Mouse (Mus musculus): Measurements from ENCODE around the gene Erich3. TPM values are rescaled to one million over a fixed set of nuclear protein-coding genes. Genes with fewer than 3 reads are reported as not detected.

Gene Erich3
- total and polyA plus RNA-seq, 2 experiments from 2014 or later = 0.08 TPM; not detected in 1

DNA sequence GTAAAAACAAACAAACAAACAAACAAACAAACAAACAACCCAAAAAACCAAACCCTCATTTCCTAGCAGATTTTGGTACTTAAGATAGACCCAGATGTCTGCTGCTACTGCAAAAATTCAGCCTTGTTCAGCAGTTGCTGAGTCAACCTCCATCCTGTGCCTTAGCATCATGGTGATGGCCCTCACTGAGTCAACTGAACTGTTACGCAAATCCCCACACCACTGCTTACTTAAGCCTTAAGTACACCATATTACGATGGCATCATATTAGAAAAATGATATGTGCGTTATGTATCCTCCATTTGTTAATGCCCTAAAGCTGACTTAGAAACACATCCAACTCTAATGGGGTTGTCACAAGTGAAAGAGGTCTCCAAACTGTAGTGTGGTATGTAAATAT is 91.6 kb downstream of the Erich3 start:
- Histone ChIP-seq H3K4me3 (ENCODE audit: low read depth, low read length) (no peak overlapping the region), H3K9me3 (replicated peaks; ENCODE audit: control insufficient read depth, low read length) (no peaks in the 10 kb centered on the region), H3K4me1 (ENCODE audit: control insufficient read depth, insufficient read depth) (no peaks in the 10 kb centered on the region), H3K27me3 (ENCODE audit: control insufficient read depth, insufficient read depth, low read length) (no peaks in the 10 kb centered on the region), H3K27ac (ENCODE audit: low read depth) (no peak overlapping the region), H3K4me2 (ENCODE audit: low read depth, low read length) (no peak overlapping the region), H3K36me3 (replicated peaks; ENCODE audit: control insufficient read depth, insufficient read depth, low read length) (no peaks in the 10 kb centered on the region), H3K9ac (replicated peaks; ENCODE audit: low read depth, low read length) (no peak overlapping the region)
- WGBS = 90% methylated on average over 3 of the region's 3 CpGs
- DNase-seq (ENCODE audit: low spot score) (no peak), ATAC-seq (ENCODE audit: insufficient read depth, low read depth) (no peak)
- TF ChIP-seq EP300 (IDR thresholded peaks at IDR 0.05; ENCODE audit: low read depth) (no peak), CTCF (IDR thresholded peaks at IDR 0.05; ENCODE audit: low read depth) (no peak)

DNA sequence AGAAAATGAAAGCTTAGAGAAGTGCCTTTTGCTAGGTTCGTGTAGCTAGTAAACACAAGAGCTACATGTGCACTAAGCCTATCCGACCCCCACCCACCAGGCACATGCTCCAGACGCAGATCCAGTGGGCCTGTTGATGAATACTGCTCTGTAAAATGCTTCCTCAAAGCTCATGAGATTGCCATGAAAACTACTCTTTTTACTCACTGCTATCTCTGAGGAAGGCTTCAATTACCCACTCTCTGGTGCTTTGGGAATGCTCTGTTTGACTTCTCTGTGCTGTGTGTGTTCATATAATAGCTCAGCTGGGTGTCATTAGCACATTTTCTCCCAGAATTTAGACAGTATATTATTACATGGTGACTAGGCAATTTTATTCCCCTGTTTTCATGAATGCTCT is 94.4 kb downstream of the Erich3 start:
- H3K27me3 ChIP-seq (ENCODE audit: control insufficient read depth, insufficient read depth, low read length) = no peaks in the 10 kb centered on the region
- 83% methylated on average over 3 of the region's 3 CpGs for WGBS
- no peak overlapping the region for H3K27ac ChIP-seq (ENCODE audit: low read depth)
- ATAC-seq (ENCODE audit: insufficient read depth, low read depth) (no peak), DNase-seq (ENCODE audit: low spot score) (no peak)
- H3K9ac ChIP-seq (replicated peaks; ENCODE audit: low read depth, low read length) = no peak overlapping the region
- no peaks in the 10 kb centered on the region for H3K9me3 ChIP-seq (replicated peaks; ENCODE audit: control insufficient read depth, low read length)
- TF ChIP-seq EP300 (IDR thresholded peaks at IDR 0.05; ENCODE audit: low read depth) = no peak
- H3K4me2 ChIP-seq (ENCODE audit: low read depth, low read length) = no peak overlapping the region
- H3K4me1 ChIP-seq (ENCODE audit: control insufficient read depth, insufficient read depth) = no peaks in the 10 kb centered on the region
- no peaks in the 10 kb centered on the region for H3K36me3 ChIP-seq (replicated peaks; ENCODE audit: control insufficient read depth, insufficient read depth, low read length)
- no peak overlapping the region for H3K4me3 ChIP-seq (ENCODE audit: low read depth, low read length)

DNA sequence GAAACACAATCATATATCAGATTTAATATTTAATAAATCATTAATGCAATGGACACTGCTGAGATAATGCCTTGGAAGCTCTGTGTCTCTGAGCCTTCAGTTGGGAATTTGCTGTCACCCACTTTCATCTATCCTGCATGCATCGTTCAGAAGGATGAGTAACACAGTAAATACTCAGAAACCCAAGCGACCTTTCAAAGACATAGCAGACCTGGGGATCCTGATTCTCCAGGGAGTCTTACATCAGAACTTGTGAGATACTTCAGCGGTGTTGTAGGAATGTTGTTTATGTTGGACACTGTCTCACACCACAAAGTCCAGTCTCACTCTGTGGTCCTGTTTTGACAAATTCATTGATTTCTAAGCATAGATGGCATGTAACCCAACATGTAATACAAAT is 97.4 kb downstream of the Erich3 start:
- H3K9me3 ChIP-seq (replicated peaks; ENCODE audit: control insufficient read depth, low read length) = no peaks in the 10 kb centered on the region
- WGBS = 69% methylated on average over 3 of the region's 3 CpGs
- no peaks in the 10 kb centered on the region for H3K27me3 ChIP-seq (ENCODE audit: control insufficient read depth, insufficient read depth, low read length)
- ATAC-seq (ENCODE audit: insufficient read depth, low read depth) (no peak), DNase-seq (ENCODE audit: low spot score) (no peak)
- no peak overlapping the region for H3K4me2 ChIP-seq (ENCODE audit: low read depth, low read length)
- no peak overlapping the region for H3K4me3 ChIP-seq (ENCODE audit: low read depth, low read length)
- no peak for TF ChIP-seq CTCF (IDR thresholded peaks at IDR 0.05; ENCODE audit: low read depth)
- no peak for TF ChIP-seq EP300 (IDR thresholded peaks at IDR 0.05; ENCODE audit: low read depth)
- no peak overlapping the region for H3K27ac ChIP-seq (ENCODE audit: low read depth)
- H3K4me1 ChIP-seq (ENCODE audit: control insufficient read depth, insufficient read depth) = no peaks in the 10 kb centered on the region
- H3K36me3 ChIP-seq (replicated peaks; ENCODE audit: control insufficient read depth, insufficient read depth, low read length) = no peaks in the 10 kb centered on the region
- no peak overlapping the region for H3K9ac ChIP-seq (replicated peaks; ENCODE audit: low read depth, low read length)

DNA sequence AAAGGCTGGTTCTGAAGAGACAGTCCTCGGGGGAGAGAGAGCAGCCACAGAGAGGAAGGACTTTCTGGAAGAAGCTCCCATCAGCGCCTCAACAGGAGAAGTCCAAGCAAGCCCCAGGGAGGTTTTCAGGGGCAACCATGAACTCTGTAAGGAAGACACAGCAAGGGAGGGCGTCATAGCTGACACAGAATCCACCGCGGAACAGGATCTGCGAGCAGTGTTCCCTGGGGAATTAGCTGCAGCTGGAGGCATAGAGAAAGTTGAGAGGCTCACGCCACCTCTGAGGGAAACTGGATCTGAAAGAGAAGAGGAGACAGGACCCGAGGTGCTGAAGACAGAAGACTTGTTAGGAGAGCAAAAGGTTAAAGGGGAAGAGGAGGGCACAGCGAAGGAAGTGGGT is 99.7 kb downstream of the Erich3 start:
- 55% methylated on average over 9 of the region's 9 CpGs for WGBS
- Histone ChIP-seq H3K4me2 (ENCODE audit: low read depth, low read length) (no peak overlapping the region), H3K9ac (replicated peaks; ENCODE audit: low read depth, low read length) (no peak overlapping the region), H3K27ac (ENCODE audit: low read depth) (no peak overlapping the region), H3K27me3 (ENCODE audit: control insufficient read depth, insufficient read depth, low read length) (no peaks in the 10 kb centered on the region), H3K36me3 (replicated peaks; ENCODE audit: control insufficient read depth, insufficient read depth, low read length) (no peaks in the 10 kb centered on the region), H3K4me3 (ENCODE audit: low read depth, low read length) (no peak overlapping the region), H3K9me3 (replicated peaks; ENCODE audit: control insufficient read depth, low read length) (no peaks in the 10 kb centered on the region), H3K4me1 (ENCODE audit: control insufficient read depth, insufficient read depth) (no peaks in the 10 kb centered on the region)
- ATAC-seq (ENCODE audit: insufficient read depth, low read depth) = no peak
- no peak for DNase-seq (ENCODE audit: low spot score)
- TF ChIP-seq CTCF (IDR thresholded peaks at IDR 0.05; ENCODE audit: low read depth) = no peak
- no peak for TF ChIP-seq EP300 (IDR thresholded peaks at IDR 0.05; ENCODE audit: low read depth)

DNA sequence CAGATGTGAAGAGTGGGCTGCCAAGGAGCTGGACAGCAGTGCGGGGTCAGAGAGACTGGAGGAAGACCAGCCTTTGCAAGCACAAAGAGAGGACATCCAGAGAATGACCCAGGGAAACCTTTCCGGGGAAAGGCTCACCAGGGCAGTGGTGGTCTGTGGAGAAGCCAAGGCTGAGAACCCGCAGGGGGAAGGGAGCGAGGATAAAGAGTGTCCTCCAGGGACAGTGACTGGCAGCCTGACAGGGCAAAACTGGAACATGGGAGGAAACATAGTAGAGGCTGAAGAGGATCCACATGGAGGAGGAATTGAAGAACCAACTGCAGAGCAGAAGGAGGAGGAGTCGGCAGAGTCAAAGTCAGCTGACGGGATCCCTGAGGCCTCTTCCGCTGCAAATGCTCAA is 100.5 kb downstream of the Erich3 start:
- 75% methylated on average over 7 of the region's 7 CpGs for WGBS
- TF ChIP-seq EP300 (IDR thresholded peaks at IDR 0.05; ENCODE audit: low read depth) (no peak), CTCF (IDR thresholded peaks at IDR 0.05; ENCODE audit: low read depth) (no peak)
- Histone ChIP-seq H3K27ac (ENCODE audit: low read depth) (no peak overlapping the region), H3K9ac (replicated peaks; ENCODE audit: low read depth, low read length) (no peak overlapping the region), H3K4me3 (ENCODE audit: low read depth, low read length) (no peak overlapping the region), H3K4me2 (ENCODE audit: low read depth, low read length) (no peak overlapping the region), H3K9me3 (replicated peaks; ENCODE audit: control insufficient read depth, low read length) (no peaks in the 10 kb centered on the region), H3K4me1 (ENCODE audit: control insufficient read depth, insufficient read depth) (no peaks in the 10 kb centered on the region), H3K36me3 (replicated peaks; ENCODE audit: control insufficient read depth, insufficient read depth, low read length) (no peaks in the 10 kb centered on the region), H3K27me3 (ENCODE audit: control insufficient read depth, insufficient read depth, low read length) (no peaks in the 10 kb centered on the region)
- DNase-seq (ENCODE audit: low spot score) (no peak), ATAC-seq (ENCODE audit: insufficient read depth, low read depth) (no peak)

DNA sequence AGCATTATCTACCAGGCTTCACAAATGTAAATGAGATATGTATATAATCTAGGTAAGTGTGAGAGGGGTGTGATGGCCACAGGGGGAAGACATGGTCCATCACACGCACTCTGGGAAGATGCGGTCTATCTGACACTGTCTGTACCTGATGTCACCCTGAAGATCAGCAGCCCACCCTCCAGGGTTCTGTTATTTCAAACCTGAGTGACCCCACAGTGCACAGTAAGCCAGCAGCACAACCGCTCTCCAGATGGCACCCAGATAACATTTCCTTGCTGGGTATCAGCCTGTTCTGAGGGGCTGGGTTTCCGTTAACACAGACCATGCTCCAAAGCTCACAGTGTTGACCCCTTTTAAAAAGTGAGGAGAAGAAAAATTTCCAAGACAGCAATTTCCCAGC is 102.7 kb downstream of the Erich3 start:
- TF ChIP-seq EP300 (IDR thresholded peaks at IDR 0.05; ENCODE audit: low read depth) (no peak), CTCF (IDR thresholded peaks at IDR 0.05; ENCODE audit: low read depth) (no peak)
- DNase-seq (ENCODE audit: low spot score) (no peak), ATAC-seq (ENCODE audit: insufficient read depth, low read depth) (no peak)
- Histone ChIP-seq H3K27ac (ENCODE audit: low read depth) (no peak overlapping the region), H3K4me2 (ENCODE audit: low read depth, low read length) (no peak overlapping the region), H3K4me3 (ENCODE audit: low read depth, low read length) (no peak overlapping the region), H3K9ac (replicated peaks; ENCODE audit: low read depth, low read length) (no peak overlapping the region), H3K4me1 (ENCODE audit: control insufficient read depth, insufficient read depth) (no peaks in the 10 kb centered on the region), H3K9me3 (replicated peaks; ENCODE audit: control insufficient read depth, low read length) (no peaks in the 10 kb centered on the region), H3K36me3 (replicated peaks; ENCODE audit: control insufficient read depth, insufficient read depth, low read length) (no peaks in the 10 kb centered on the region), H3K27me3 (ENCODE audit: control insufficient read depth, insufficient read depth, low read length) (no peaks in the 10 kb centered on the region)
- 83% methylated on average over 4 of the region's 4 CpGs for WGBS

Measured in heart, postnatal 0 days (tissue).